Mouse (Mus musculus): ENCODE data around the gene Ripor2. TPM values are rescaled to one million over a fixed set of nuclear protein-coding genes. Genes with fewer than 3 reads are reported as not detected.

Gene Ripor2
- polyA plus RNA-seq, 1 experiment from 2014 or later: 3.5 TPM

DNA sequence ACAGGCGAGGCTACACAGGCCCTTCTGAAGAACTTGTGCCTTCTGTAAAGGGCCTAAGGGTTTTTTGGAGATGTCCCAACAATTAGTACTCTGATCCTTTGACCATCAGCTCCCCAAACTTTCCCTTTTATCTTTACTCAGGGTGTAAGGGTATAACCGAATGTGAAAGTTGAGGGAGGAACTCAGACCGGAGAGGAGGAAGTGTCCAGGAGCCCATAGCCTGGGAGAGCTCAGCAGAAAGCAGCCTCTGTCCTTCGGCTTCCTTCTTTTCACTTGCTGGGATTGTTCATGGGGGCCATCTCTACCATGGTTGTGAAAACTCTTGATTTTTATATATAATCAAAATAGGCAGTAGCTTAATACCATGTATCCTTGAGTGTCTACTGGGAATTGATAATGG, 116.8 kb downstream of the Ripor2 start:
- H3K4me2 ChIP-seq (ENCODE audit: low read depth, low read length): no peak overlapping the region
- no peak overlapping the region for H3K27ac ChIP-seq (replicated peaks; ENCODE audit: low read depth, low read length)
- WGBS: 81% methylated on average over 4 of the region's 4 CpGs
- H3K27me3 ChIP-seq (ENCODE audit: control insufficient read depth, insufficient read depth, low read length): no peaks in the 10 kb centered on the region
- no peak overlapping the region for H3K9ac ChIP-seq (replicated peaks; ENCODE audit: low read length)
- no peaks in the 10 kb centered on the region for H3K4me1 ChIP-seq (ENCODE audit: control insufficient read depth, insufficient read depth, low read length)
- no peaks in the 10 kb centered on the region for H3K9me3 ChIP-seq (replicated peaks; ENCODE audit: control insufficient read depth, low read length)
- no peak overlapping the region for H3K4me3 ChIP-seq (ENCODE audit: low read depth, low read length)
- DNase-seq (ENCODE audit: low spot score): no peak
- no peak for ATAC-seq (replicated peaks; ENCODE audit: insufficient number of reproducible peaks, low FRiP score, low TSS enrichment, low read depth)
- H3K36me3 ChIP-seq (replicated peaks; ENCODE audit: control insufficient read depth, insufficient read depth, low read depth, low read length): no peaks in the 10 kb centered on the region

DNA sequence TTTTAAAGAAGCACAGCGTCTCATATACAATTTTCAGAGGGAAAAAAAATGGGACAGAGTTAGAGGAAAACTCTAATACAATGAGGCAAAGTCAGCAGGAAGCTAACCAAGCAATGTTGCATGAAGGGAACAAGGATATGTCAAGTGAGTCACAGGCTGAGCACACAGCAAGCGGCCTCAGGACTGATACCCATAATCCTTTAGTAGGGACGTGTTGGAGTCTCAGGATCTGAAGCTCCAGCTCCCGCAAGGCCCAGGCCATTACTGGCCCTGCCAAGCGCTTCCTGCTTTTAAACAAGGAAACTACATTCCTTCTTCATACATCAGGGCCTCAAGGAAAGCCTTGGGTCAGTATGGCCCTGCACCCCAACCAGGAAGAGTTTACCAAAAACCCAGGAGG, 120.1 kb downstream of the Ripor2 start:
- DNase-seq (ENCODE audit: low spot score) (no peak), ATAC-seq (replicated peaks; ENCODE audit: insufficient number of reproducible peaks, low FRiP score, low TSS enrichment, low read depth) (no peak)
- Histone ChIP-seq H3K27ac (replicated peaks; ENCODE audit: low read depth, low read length) (no peak overlapping the region), H3K9me3 (replicated peaks; ENCODE audit: control insufficient read depth, low read length) (no peaks in the 10 kb centered on the region), H3K4me1 (ENCODE audit: control insufficient read depth, insufficient read depth, low read length) (no peaks in the 10 kb centered on the region), H3K4me3 (ENCODE audit: low read depth, low read length) (no peak overlapping the region), H3K36me3 (replicated peaks; ENCODE audit: control insufficient read depth, insufficient read depth, low read depth, low read length) (no peaks in the 10 kb centered on the region), H3K9ac (replicated peaks; ENCODE audit: low read length) (no peak overlapping the region), H3K4me2 (ENCODE audit: low read depth, low read length) (no peak overlapping the region), H3K27me3 (ENCODE audit: control insufficient read depth, insufficient read depth, low read length) (no peaks in the 10 kb centered on the region)
- WGBS: 84% methylated on average over 5 of the region's 5 CpGs

DNA sequence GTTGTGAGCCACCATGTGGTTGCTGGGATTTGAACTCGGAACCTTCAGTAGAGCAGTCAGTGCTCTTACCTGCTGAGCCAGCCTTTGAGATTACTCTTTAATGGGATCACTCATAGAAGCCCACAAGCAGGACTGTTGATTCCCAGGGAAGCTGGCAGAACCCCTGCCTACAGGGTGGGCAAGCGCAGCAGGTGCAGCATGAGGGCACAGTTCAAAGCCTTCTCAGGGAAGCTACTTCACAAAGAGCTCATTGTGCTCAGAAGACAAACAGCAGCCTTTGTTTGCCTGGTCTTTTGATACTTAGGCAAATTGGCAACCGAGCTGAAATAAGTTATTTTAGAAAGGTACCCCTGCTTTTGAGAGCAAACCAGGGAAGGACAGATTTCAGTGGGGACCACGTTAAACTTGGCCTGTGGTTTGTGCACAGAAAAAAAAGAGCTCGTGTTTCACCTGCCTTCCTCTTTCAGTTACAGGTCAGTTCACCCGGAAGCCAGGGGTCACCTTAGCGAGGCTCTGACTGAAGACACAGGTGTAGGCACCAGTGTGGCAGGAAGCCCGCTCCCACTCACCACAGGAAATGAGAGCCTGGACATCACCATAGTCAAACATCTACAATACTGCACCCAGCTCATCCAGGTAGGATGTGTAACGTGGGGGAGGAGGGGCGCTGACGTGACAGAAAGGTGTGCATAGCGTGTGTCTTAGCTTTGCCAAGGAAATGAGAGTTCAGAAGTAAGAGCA, 127.8 kb downstream of the Ripor2 start:
- H3K27ac ChIP-seq (replicated peaks; ENCODE audit: low read depth, low read length): no peak overlapping the region
- H3K4me2 ChIP-seq (ENCODE audit: low read depth, low read length): no peak overlapping the region
- H3K9ac ChIP-seq (replicated peaks; ENCODE audit: low read length): no peak overlapping the region
- H3K27me3 ChIP-seq (ENCODE audit: control insufficient read depth, insufficient read depth, low read length): no peaks in the 10 kb centered on the region
- no peaks in the 10 kb centered on the region for H3K36me3 ChIP-seq (replicated peaks; ENCODE audit: control insufficient read depth, insufficient read depth, low read depth, low read length)
- no peaks in the 10 kb centered on the region for H3K4me1 ChIP-seq (ENCODE audit: control insufficient read depth, insufficient read depth, low read length)
- DNase-seq (ENCODE audit: low spot score) (no peak), ATAC-seq (replicated peaks; ENCODE audit: insufficient number of reproducible peaks, low FRiP score, low TSS enrichment, low read depth) (no peak)
- H3K4me3 ChIP-seq (ENCODE audit: low read depth, low read length): no peak overlapping the region
- no peaks in the 10 kb centered on the region for H3K9me3 ChIP-seq (replicated peaks; ENCODE audit: control insufficient read depth, low read length)
- WGBS: 67% methylated on average over 12 of the region's 12 CpGs

DNA sequence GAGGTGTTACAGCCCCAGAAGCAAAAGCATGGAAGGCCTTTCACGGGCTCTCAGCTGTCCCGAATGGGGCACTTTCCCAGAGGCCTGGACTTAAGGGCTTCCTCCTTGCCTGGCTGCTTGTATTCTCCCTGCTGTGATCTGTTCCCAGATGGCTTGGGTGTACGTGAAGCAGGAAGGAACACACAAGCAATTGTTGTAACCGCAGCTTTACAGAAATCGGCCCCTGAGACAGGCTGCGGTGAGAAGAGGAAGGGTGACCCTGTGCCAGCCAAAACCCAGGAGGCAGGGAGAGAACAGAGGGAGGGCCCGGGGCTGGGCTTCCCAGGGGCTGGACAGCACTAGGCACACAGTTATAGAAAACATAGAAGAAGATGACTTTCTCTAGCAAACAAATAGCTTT, 129.0 kb downstream of the Ripor2 start:
- Histone ChIP-seq H3K27ac (replicated peaks; ENCODE audit: low read depth, low read length) (no peak overlapping the region), H3K4me1 (ENCODE audit: control insufficient read depth, insufficient read depth, low read length) (no peaks in the 10 kb centered on the region), H3K36me3 (replicated peaks; ENCODE audit: control insufficient read depth, insufficient read depth, low read depth, low read length) (no peaks in the 10 kb centered on the region), H3K27me3 (ENCODE audit: control insufficient read depth, insufficient read depth, low read length) (no peaks in the 10 kb centered on the region), H3K9ac (replicated peaks; ENCODE audit: low read length) (no peak overlapping the region), H3K9me3 (replicated peaks; ENCODE audit: control insufficient read depth, low read length) (no peaks in the 10 kb centered on the region), H3K4me2 (ENCODE audit: low read depth, low read length) (no peak overlapping the region), H3K4me3 (ENCODE audit: low read depth, low read length) (no peak overlapping the region)
- DNase-seq (ENCODE audit: low spot score) (no peak), ATAC-seq (replicated peaks; ENCODE audit: insufficient number of reproducible peaks, low FRiP score, low TSS enrichment, low read depth) (no peak)
- 50% methylated on average over 7 of the region's 7 CpGs for WGBS

DNA sequence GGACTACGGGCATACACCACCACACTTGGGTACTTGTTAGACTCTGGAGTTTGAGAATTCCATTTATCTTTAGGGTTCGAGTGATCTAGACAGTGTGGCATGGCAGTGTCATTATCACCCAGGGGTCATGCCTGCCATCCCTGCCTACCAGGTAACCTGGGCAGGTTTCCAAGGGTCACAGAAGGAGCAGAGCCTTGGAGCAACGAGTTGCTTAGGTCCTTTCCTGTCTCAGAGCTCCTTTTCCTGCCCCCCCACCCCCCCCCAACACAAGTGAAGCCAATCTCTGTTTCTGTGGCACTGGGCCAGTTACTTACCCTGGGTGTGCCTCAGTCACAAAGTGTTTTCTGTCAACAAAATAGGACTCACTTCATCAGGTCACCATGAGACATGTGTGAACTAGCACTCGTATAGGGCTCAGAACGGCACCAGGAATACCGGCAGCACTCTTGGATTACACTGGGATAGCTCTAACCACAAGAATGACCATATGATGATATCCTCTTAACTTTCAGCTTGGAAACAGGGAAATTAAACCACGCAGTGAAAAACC, 130.7 kb downstream of the Ripor2 start:
- Histone ChIP-seq H3K9me3 (replicated peaks; ENCODE audit: control insufficient read depth, low read length) (no peaks in the 10 kb centered on the region), H3K4me3 (ENCODE audit: low read depth, low read length) (no peak overlapping the region), H3K9ac (replicated peaks; ENCODE audit: low read length) (no peak overlapping the region), H3K4me1 (ENCODE audit: control insufficient read depth, insufficient read depth, low read length) (no peaks in the 10 kb centered on the region), H3K27me3 (ENCODE audit: control insufficient read depth, insufficient read depth, low read length) (no peaks in the 10 kb centered on the region), H3K4me2 (ENCODE audit: low read depth, low read length) (no peak overlapping the region), H3K27ac (replicated peaks; ENCODE audit: low read depth, low read length) (no peak overlapping the region), H3K36me3 (replicated peaks; ENCODE audit: control insufficient read depth, insufficient read depth, low read depth, low read length) (no peaks in the 10 kb centered on the region; the same call in 1 of the 2 replicates)
- ATAC-seq (replicated peaks; ENCODE audit: insufficient number of reproducible peaks, low FRiP score, low TSS enrichment, low read depth) (no peak), DNase-seq (ENCODE audit: low spot score) (no peak)
- 81% methylated on average over 7 of the region's 7 CpGs for WGBS

DNA sequence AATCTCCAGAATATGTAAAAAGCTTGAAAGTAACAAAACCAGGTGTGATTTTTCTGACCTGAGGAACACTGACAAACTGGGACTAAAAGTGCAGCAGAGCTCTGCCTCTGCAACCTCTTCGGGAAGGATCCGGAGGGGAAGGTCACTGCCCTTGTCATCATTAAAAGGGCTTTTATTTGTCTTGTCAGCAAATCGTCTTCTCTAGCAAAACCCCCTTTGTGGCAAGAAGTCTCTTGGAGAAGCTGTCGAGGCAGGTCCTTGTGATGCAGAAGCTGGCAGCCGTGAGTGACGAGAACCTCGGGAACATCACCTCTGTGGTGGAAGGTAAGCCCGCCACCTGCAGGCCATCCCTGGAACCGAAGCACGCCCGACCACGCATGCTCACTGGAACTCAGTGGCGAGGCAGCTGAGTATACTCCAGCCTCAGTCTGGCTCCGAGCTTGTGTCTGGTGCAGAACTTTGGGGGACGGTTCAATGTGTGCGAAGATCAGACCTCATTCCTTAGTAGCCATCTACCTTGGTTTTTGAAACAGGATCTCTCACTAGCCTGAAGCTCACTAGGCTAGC, 131.5 kb downstream of the Ripor2 start:
- ATAC-seq (replicated peaks; ENCODE audit: insufficient number of reproducible peaks, low FRiP score, low TSS enrichment, low read depth): peak; percentile 66; the same call in 1 of the 2 replicates
- peak; percentile 90 for DNase-seq (ENCODE audit: low spot score)
- no peak overlapping the region for H3K27ac ChIP-seq (replicated peaks; ENCODE audit: low read depth, low read length)
- H3K4me3 ChIP-seq (ENCODE audit: low read depth, low read length): no peak overlapping the region
- H3K4me1 ChIP-seq (ENCODE audit: control insufficient read depth, insufficient read depth, low read length): no peaks in the 10 kb centered on the region
- no peaks in the 10 kb centered on the region for H3K9me3 ChIP-seq (replicated peaks; ENCODE audit: control insufficient read depth, low read length)
- peak overlapping the region; percentile 5; the same call in 1 of the 2 replicates for H3K4me2 ChIP-seq (ENCODE audit: low read depth, low read length)
- H3K27me3 ChIP-seq (ENCODE audit: control insufficient read depth, insufficient read depth, low read length): no peaks in the 10 kb centered on the region
- H3K9ac ChIP-seq (replicated peaks; ENCODE audit: low read length): no peak overlapping the region
- H3K36me3 ChIP-seq (replicated peaks; ENCODE audit: control insufficient read depth, insufficient read depth, low read depth, low read length): no peaks in the 10 kb centered on the region; the same call in 1 of the 2 replicates
- WGBS: 8% methylated on average over 16 of the region's 16 CpGs

DNA sequence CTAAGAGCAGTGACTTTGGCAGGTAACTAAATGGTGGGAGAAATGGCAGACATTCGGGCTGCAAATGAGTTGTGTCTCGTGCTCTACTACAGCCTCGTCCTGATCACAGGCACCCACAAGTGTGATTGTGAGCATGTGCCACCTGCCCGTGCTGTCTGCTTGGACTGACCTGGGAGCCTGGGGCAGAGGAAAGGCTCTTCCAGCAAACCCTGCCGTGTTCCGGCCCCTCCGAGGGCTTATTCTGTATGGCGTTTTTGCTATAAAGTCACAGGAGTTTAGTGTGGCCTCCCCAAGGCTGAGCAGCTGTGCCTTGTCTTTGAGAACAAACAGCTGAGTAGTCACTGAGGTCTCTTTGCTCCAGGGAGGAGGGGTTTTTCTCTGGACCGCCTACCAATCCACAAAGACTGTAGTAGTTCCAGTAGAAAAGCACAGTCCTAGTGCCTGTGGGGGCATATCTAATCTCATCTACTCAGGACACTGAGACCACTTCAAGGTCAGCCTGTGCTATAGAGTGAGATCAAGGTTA, 132.4 kb downstream of the Ripor2 start:
- Histone ChIP-seq H3K27me3 (ENCODE audit: control insufficient read depth, insufficient read depth, low read length) (no peaks in the 10 kb centered on the region), H3K4me1 (ENCODE audit: control insufficient read depth, insufficient read depth, low read length) (no peaks in the 10 kb centered on the region), H3K9me3 (replicated peaks; ENCODE audit: control insufficient read depth, low read length) (no peaks in the 10 kb centered on the region), H3K4me3 (ENCODE audit: low read depth, low read length) (no peak overlapping the region), H3K27ac (replicated peaks; ENCODE audit: low read depth, low read length) (no peak overlapping the region), H3K9ac (replicated peaks; ENCODE audit: low read length) (no peak overlapping the region), H3K4me2 (ENCODE audit: low read depth, low read length) (no peak overlapping the region), H3K36me3 (replicated peaks; ENCODE audit: control insufficient read depth, insufficient read depth, low read depth, low read length) (no peaks in the 10 kb centered on the region; the same call in 1 of the 2 replicates)
- ATAC-seq (replicated peaks; ENCODE audit: insufficient number of reproducible peaks, low FRiP score, low TSS enrichment, low read depth) (no peak), DNase-seq (ENCODE audit: low spot score) (no peak)
- WGBS: 82% methylated on average over 9 of the region's 9 CpGs

DNA sequence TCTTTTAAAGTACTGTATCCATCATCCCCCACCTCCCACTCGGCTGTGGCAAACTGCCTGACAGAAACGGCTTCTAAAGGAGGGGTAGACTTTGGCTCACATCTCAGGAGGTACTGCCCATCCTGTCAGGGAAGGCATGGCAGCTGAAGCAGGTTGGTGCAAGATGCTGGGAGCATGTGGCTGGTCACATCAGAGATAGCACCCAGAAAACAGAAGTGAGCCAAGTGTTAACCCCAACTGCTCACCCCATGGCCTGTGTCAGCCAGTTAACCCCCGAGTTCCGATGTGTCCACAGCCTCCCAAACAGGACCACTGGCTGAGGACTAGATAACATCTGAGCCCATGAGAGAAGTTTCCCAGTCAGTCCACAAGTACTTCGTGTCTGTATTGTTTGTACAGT, 133.6 kb downstream of the Ripor2 start:
- WGBS: 59% methylated on average over 5 of the region's 5 CpGs
- H3K9me3 ChIP-seq (replicated peaks; ENCODE audit: control insufficient read depth, low read length): no peaks in the 10 kb centered on the region
- H3K27me3 ChIP-seq (ENCODE audit: control insufficient read depth, insufficient read depth, low read length): no peaks in the 10 kb centered on the region
- H3K36me3 ChIP-seq (replicated peaks; ENCODE audit: control insufficient read depth, insufficient read depth, low read depth, low read length): no peaks in the 10 kb centered on the region; the same call in 1 of the 2 replicates
- ATAC-seq (replicated peaks; ENCODE audit: insufficient number of reproducible peaks, low FRiP score, low TSS enrichment, low read depth) (no peak), DNase-seq (ENCODE audit: low spot score) (no peak)
- no peak overlapping the region for H3K27ac ChIP-seq (replicated peaks; ENCODE audit: low read depth, low read length)
- no peak overlapping the region for H3K9ac ChIP-seq (replicated peaks; ENCODE audit: low read length)
- no peaks in the 10 kb centered on the region for H3K4me1 ChIP-seq (ENCODE audit: control insufficient read depth, insufficient read depth, low read length)
- H3K4me2 ChIP-seq (ENCODE audit: low read depth, low read length): no peak overlapping the region
- H3K4me3 ChIP-seq (ENCODE audit: low read depth, low read length): no peak overlapping the region
